Mouse (Mus musculus): Measurements from ENCODE around the gene Psmd7.

- no peak for TF ChIP-seq CTCF (IDR thresholded peaks at IDR 0.05; ENCODE audit: control insufficient read depth, insufficient read depth, insufficient replicate concordance, low read depth, low read length)
- TF ChIP-seq POLR2A (IDR thresholded peaks at IDR 0.05; ENCODE audit: control insufficient read depth, low read depth, low read length) = no peak
Observed at GRCm38 (mm10) chr8:107546817-107547216, 41.4 kb downstream of the Psmd7 start.

Measured in testis, adult 2 months (tissue).